Mouse (Mus musculus) mouse embryonic stem cell (cell line): ENCODE data around the gene Pcx.

Source experiments
- in situ Hi-C, 2 experiments: fragments of 300-500 bp; cut with MboI; formaldehyde crosslinking; loops; 1 replicate in 1 of 2; 3 replicates in 1 of 2; pipeline ENCODE4 v1.14.3; 2019 to 2020; ENCODE audit warnings: low sequenced_read_pairs in 2 of 2, low pct_unique_long_range_greater_than_20kb in 1 of 2, mixed read lengths in 1 of 2; ENCODE audit not compliant: unreplicated experiment in 1 of 2

The Pcx gene

DNA sequence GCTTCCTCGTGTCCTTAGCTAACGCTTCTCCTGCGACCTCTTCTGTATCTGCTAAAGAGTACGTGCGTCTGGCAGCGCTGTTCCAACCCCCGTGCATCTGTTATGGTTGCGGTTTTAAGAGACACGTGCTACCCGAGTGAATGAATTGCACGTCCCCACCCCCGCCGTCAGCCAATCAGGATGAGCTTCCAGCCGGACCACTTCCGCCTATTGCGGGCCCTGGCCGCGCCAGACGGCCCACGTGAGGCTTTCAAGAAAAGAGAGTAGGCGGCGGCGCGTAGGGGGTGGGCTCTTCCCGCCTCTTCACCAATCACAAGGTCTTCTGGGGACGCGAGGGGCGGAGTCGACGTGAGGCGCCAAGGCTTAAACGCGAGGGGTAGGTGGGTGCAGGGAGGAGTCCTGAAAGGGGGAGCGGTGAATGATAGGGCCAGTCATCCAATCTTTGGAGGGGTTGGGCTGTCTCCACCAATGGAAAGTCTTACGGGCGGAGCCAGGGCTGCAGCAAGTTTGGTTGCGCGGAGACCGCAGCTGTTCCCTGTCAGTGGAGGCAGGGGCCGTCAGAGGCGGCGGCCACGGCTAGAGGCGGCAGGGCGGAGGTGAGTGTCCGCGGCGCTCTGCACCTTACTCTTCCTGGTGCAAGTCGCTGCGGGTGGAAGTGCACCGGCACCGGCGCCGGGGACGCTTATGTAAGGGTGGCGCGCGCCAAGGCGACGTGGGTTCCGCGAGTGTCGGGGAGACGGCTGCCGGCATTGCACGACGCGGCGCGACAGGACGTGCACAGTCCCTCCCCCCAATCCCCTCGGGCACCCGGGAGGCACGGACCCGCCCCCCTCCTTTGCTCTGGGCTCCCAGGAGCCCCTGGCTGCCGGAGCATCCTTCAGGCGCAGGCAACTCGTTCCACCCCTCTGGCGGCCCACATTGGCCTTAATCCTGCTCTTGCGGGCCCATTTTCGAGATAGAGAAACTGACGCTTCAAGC, at the start of gene Pcx:
Gene Pcx (plus strand): TSS at position 487 of the 978 bp plus-strand sequence.
- in situ Hi-C loops: no loop called here

DNA sequence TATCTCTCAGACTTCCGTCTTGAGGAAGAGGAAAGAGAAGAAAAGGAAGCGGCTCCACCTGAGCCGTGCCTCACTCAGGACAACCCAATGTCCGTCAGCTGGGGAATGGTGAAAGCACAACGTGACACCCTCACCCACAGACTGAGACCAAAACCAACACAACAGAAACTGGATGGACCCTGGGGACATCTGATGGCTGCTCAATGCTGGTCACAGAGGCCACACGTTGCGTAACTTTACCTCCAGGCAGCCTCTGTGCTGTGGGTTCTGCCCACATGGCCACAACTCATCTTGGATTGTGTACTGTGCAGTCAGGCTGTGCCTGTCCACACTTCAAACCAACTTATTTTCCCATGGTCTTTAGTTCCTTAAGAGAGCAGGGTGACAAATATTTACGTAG, 48.3 kb upstream of the Pcx start:
- in situ Hi-C loops: no loop called here

DNA sequence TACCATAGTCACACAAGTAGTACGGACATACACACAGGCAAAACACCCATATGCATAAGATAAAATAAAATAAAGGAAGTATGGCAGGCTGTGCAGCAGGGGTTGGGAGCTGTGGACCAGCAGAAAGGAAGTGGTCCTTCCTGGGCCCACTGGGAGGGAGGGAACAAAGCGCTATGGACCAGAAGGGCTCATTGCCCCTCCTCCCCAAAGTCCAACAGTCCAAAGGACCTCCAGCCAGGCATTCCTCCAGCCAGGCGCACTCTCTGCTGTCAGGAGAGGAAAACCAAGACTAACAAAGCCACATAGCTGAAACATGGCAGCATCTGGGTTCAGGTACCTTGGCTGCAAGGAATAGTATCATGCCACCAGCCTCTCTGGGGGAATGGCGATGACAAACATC, 45.6 kb upstream of the Pcx start:
- in situ Hi-C loops: no loop called here

DNA sequence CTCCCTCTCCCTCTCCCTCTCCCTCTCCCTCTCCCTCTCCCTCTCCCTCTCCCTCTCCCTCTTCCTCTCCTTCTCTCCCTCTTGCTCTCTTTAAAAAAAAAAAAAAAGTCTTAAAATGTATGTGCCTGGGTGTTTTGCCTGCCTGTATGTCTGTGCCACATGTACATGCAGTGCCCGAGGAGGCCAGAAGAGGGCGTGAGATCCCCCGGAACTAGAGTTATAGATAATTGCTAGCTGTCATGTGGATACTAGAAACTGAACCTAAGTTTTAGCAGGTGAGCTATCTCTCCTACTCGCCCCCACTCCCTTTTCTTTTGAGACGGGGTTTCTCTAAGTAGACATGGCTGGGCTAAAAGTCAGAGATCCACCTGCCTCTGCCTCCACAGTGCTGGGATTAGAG, 41.9 kb upstream of the Pcx start:
- in situ Hi-C loops: no loop called here

DNA sequence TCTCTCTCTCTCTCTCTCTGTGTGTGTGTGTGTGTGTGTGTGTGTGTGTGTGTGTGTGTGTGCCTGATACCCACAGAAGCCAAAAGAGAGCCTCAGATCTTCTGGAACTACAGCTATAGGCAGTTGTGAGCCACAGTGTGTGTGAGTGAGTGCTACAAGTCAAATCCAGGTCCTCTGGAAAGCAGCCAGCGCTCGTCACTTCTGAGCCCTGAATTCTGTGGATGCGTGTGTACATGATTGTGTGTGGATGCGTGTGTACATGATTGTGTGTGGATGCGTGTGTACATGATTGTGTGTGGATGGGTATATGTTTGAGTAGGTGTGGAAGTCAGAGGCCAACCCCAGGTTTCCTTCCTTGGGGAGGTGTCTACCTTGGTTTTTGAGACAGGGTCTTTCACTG, 36.7 kb upstream of the Pcx start:
- in situ Hi-C loops: no loop called here

DNA sequence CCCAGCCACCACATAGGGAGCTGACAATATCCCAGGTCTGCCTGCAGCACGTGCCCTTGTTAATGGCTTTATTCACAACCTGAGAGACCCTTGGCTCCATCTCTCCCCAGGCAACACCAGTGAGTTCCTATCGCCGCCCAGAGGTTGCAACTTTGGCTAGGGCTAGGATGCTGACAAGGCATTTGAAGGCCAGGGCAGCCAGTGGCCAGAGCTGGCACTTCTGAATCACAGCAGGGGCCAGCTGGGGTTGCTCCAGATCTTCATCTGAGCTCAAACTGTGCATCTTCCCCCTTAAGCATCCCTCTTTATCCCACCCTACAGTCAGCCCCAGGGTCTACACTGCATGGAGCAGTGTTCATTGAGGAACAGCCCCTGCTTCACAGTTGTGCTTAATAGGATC, 35.5 kb upstream of the Pcx start:
- in situ Hi-C loops: loop anchor here in 1 of 2 experiments (25.0 kb wide), 1 partner anchor 513 kb away; the partner anchor contains the start of gene Npas4

DNA sequence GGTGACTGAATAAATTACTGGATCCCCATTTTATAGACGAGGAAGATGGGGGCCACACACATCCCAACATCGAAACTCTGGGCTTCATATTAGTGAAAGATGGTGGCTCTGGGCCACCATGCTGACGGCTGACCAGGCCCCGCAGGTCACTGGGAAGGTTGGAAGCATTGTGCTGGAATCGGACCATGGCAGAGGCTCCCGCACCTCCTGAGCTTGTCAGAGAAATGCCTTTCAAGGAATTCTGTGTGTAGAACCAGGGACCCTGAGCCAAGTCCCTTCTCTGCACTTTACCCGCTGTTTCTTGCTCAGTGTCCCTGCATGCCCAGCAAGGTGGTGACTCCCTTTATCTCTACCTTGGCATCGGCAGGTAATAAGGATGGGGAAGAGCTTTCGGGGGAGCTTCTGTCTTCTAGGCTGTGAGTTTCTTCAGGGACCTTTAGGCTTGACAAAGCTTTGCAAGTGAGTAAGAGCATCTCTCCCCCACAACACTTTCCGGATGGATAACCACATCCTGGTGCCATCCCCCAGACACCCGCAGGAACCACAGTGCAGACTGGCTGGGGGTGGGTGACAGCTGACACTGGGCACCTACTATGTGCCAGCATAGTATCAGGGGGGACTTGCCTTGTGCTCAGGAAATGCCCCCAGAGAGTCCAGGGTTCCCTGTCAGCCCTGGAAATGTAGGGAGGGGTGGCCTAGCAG, 34.9 kb upstream of the Pcx start:
- in situ Hi-C loops: loop anchor here in 1 of 2 experiments (25.0 kb wide), 1 partner anchor 512 kb away; the partner anchor contains the start of gene Npas4

DNA sequence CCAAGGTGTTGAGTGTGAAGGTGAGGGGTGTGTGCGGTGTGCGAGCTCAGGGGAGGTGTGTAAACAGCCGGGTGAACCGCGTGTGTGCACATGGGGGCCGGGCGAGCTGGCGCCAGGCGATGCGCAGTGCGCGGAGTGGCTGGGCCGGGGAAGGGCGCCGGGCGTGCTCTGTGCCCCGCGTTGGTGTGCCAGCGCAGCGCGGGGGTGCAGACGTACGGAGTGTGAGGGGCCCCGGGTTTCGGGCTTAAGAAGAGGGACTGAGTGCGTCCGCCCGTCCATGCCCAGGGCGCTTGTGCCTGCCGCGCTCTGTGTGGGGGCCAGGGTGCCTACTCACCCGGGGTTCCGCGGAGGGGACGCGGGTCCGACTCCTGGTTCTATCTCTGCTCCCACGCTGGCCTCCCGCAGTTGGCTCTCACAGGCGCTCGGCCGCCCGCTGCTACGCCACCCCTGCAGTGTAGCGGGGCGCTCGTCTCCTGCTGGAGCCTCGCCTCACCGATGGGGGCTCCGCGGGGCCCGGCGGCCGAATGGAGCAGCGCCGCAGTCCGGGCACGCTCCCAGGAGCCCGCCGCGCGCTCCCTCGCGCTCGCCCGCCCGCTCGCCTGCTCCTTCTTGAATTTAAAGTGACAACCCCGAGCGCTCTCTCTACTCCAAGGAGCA, 33.5 kb upstream of the Pcx start:
- in situ Hi-C loops: loop anchor here in 1 of 2 experiments (25.0 kb wide), 1 partner anchor 511 kb away; the partner anchor contains the start of gene Npas4

DNA sequence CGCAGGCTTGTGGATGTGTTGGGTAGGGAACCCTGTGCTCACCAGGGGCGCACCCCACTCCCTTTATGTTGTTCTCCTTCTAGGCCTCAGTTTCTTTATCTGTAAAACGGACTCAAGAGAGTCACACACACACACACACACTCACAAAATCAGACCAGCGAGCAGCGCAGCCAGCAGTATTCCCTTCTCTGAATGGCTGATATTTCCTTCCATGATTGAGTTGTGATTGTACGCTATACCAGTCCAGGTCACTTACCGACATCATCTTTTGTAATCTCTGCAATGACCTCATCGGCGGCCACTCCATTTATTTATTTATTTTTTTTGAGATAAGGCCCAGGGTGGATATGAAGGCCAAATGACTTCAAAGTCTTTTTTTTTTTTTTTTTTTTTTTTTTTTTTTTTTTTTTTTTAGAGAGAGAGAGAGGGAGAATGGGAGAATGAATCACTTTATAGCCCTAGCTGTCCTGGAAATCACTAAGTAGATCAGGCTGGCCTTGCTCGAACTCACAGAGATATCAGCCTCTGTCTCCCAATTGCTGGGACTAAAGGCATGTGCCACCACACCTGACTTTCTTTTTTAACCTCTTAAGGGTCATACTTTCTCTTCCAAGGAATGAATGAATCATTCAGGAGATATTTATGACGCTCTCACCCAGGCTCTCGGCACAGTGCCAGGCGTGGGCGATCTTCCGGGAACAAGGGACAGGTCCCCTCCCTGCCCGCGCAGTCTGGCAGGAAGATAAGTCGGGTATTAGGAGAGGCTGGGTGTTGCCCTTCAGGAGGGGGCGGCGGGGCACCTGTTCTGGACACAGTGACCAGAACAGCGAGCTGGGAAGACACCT, 32.7 kb upstream of the Pcx start, which contains the start of gene Syt12:
Gene Syt12 (minus strand): TSS at position 103 of the 845 bp plus-strand sequence.
- in situ Hi-C loops: loop anchor here in 1 of 2 experiments (25.0 kb wide), 1 partner anchor 510 kb away; the partner anchor contains the start of gene Npas4

DNA sequence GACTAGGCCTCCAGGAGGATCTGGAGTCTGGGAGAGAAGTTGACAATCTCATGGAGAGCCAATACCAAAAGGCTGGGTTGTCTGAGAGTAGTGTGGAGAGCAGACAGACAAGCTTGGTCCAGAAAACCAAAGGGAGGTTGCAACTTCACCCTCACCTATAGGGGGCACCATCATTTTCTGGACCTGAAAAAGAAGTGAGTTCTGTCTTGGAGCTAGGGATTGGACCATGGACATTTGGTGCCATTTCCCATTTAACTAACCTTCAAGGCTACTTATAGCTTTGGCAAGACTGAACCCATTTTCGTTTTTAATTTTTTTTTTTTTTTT, 32.1 kb upstream of the Pcx start:
- in situ Hi-C loops: loop anchor here in 1 of 2 experiments (25.0 kb wide), 1 partner anchor 509 kb away; the partner anchor contains the start of gene Npas4

DNA sequence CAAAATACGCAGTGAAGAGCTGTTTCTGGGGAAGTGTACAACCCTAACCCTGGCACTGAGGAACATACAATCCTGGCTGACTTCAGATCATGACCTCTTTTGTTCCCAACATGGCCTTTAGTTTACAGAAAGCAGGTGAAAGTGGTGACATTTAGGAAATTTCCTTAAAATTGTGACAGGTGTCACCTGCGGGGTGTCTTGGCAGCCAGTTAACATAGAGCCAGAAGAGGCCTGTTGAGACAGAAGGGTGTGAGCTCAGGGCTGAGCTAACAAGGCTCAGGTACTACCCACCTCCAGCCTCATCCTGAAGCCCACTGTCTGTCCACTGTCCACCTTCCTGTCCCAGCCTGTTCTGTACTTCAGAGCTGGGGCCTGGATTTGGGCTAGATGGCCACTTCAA, 30.2 kb upstream of the Pcx start:
- in situ Hi-C loops: loop anchor here in 1 of 2 experiments (25.0 kb wide), 1 partner anchor 507 kb away; the partner anchor contains the start of gene Npas4

DNA sequence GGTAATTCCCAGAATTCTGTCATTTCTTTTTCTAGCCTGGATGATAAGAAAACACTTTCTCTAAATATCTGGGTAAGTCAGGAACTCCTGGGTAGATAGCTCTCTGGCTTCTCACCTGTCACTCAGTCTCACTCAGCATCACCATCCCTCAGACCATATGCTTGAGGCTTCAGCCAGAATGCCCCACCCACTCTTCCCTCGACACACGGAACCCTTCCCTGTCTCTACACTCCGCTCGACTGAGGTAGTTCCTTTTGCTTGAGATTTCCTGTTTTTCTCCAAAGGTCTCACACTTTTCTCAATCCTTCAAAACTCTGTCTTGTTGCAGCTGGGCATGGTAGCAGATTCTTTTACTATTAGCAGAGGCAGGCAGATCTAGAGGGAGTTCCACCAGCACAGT, 28.9 kb upstream of the Pcx start:
- in situ Hi-C loops: loop anchor here in 1 of 2 experiments (25.0 kb wide), 1 partner anchor 506 kb away; the partner anchor contains the start of gene Npas4

DNA sequence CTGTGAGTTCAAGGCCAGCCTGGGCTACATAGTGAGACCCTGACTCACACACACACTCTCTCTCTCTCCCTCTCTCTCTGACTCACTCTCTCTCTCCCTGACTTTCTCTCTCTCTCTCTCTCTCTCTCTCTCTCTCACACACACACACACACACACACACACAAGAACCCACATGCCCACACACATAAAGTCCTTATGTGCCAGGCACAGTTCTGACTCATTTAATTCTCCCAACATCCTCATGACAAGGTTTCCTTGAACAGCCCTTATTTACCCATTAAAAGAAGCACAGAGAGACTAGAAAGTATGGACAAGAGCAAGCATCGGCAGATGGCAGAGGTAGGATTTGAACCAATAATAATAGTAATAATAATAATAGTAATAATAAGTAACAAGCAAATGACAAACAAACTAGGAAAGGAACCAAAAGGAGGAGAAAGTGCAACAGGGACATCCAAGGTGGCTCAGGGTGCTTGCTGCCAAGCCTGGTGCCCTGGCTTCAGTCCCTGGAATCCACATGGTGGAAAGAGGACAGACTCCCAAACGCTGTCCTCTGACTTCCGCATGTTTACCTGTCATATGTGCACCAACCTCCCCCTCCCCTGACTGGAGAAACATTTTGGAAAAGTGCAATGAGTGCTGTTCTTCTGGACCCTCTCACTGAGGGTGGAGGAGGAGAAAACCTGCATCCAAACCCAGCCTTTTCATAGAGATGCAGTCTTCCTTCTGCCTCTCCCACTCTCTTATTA, 28.0 kb upstream of the Pcx start:
- in situ Hi-C loops: loop anchor here in 1 of 2 experiments (25.0 kb wide), 1 partner anchor 505 kb away; the partner anchor contains the start of gene Npas4

DNA sequence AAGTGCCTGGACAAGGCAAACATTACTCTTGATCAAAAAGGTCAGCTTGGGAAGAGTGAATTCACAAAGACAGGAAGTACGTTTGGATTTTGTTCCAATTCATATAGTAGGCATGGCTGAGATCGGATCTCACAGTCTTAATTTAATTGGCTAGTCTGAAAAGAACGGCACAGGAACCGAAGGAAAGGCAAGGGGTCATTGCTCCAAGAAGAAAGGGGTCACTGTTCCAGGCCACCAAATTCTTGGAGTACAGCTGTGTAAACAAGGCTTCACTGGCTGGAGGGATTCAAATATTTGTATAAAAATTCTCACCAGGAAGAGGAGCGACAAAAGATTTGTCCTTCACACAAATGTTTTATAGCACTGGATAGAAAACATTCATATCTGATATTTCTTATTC, 25.3 kb upstream of the Pcx start:
- in situ Hi-C loops: loop anchor here in 1 of 2 experiments (25.0 kb wide), 1 partner anchor 502 kb away; the partner anchor contains the start of gene Npas4

DNA sequence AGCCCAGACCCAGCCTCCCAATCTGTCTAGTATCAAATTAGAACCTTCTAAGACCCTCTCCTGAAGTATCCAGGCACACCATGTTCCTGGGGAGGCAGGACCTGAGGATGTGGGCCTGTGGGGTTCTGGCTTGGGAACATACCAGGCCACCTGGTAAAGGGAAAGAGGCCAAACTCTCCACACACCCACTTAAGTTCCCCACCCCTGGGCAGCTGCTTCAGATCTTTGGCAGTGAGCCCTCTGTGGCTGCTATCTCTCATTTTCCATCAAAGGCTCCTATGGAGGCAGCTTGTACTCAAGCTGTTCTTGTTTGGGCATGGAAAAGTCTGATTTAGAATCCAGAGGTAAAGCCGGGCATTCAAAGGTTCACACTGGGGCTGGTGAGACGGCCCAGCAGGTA, 22.4 kb upstream of the Pcx start:
- in situ Hi-C loops: loop anchor here in 1 of 2 experiments (25.0 kb wide), 1 partner anchor 499 kb away; the partner anchor contains the start of gene Npas4

DNA sequence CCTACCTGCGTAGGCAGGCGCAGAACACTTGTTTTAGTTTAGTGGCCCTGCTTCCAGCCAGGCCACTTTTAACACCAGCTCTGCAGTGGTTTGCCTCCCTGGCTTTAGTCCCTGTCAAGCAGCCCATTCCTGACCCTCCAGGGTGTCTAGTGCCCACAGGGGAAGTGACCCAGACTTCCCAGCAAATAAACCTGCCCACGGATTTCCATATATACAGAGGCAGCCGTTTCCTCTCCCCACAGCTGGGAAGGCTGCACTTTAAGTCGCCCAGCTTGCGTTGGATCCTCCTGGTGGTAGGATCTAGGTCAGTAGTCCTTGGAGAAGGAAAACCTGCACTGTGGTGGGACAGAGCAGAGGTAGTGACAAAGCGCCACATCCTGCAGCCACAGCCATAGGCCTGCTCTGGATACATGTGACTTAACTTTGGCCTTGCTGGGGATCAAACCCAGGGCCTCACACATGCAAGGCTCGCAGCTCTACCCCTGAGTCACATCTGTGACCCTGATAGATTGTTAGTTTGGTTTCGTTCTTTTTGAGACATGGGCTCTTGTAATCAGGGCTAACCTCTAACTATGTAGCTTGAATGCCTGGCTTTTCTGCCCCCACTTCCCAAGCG, 19.1 kb upstream of the Pcx start:
- in situ Hi-C loops: loop anchor here (10.0 to 25.0 kb wide), 2 partner anchors 254 to 496 kb away; partner anchors contain the start of gene Npas4 (in 1 of the 2)
